Mouse (Mus musculus): Measurements from ENCODE around the gene Rmnd5b. TPM values are rescaled to one million over a fixed set of nuclear protein-coding genes. Genes with fewer than 3 reads are reported as not detected.
A peak's percentile ranks its signal among the peaks of the same experiment; 100 is the strongest.

Rmnd5b gene
- total and polyA plus RNA-seq, 3 experiments = 41.1 to 59.5 (median 46.7) TPM

DNA sequence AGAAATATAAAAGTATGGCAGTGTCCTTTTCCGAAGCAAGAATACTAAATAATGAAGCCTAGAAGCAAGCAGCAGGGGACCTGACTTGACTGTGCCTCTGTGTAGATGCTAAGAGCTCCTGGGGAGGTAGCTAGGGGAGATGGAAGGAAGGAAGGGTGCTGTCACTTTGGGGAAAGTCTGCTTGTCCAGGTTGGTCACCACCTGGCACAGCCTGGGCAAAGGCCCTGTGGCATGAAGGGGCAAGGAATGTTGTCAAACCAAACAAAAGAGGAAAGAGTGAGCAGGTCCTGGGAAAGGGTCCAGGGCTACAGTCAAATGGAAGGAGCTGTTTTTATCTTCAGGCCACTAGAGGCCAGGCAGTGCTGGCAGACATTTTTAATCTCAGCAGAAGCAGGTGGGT is 48.6 kb downstream of the Rmnd5b start:
- Histone ChIP-seq H3K27me3 (replicated peaks) (no peaks in the 10 kb centered on the region), H3K36me3 (replicated peaks in 1 of 2; ENCODE audit: control insufficient read depth in 1 of 2, insufficient read depth in 1 of 2, low read length in 1 of 2) (peaks cover 39 to 63% of the 10 kb centered on the region in 2 experiments), H3K79me2 (replicated peaks; ENCODE audit: control insufficient read depth, extremely low read depth, insufficient read depth, poor library complexity, severe bottlenecking) (no peaks in the 10 kb centered on the region), H3K9me3 (replicated peaks; ENCODE audit: low read length) (no peaks in the 10 kb centered on the region), H3K4me1 (ENCODE audit: control insufficient read depth in 1 of 2, insufficient read depth in 2 of 2) (peaks cover 11 to 39% of the 10 kb centered on the region in 2 experiments), H3K4me2 (ENCODE audit: insufficient read depth, low read depth, poor library complexity, severe bottlenecking) (no peak overlapping the region), H3K9ac (ENCODE audit: insufficient read depth, low read depth) (no peak overlapping the region), H3K4me3 (replicated peaks in 1 of 3; ENCODE audit: low read depth in 2 of 3, low read length in 2 of 3, poor library complexity in 1 of 3) (no peak overlapping the region), H3K27ac (ENCODE audit: insufficient read depth, low read depth) (no peak overlapping the region)
- dilution Hi-C loops (cut with MboI; ENCODE audit: extremely low pct_ligation_motif_present, extremely low pct_unique_long_range_greater_than_20kb, low sequenced_read_pairs) (no loop called here), in situ Hi-C loops (cut with MboI; ENCODE audit: low pct_ligation_motif_present, low pct_unique_long_range_greater_than_20kb, low sequenced_read_pairs) (no loop called here)
- no peak for DNase-seq (ENCODE audit: extremely low read depth)
- TF ChIP-seq POLR2A (IDR thresholded peaks at IDR 0.05; ENCODE audit: low read depth, low read length) (peak; percentile 13; the same call in 1 of the 2 replicates), SIN3A (IDR thresholded peaks at IDR 0.05; ENCODE audit: low read length) (no peak), EP300 (IDR thresholded peaks at IDR 0.05; ENCODE audit: low read length) (no peak), ETS1 (conservative IDR thresholded peaks at IDR 0.05; ENCODE audit: low read depth, low read length) (no peak), MEF2A (IDR thresholded peaks at IDR 0.05; ENCODE audit: borderline replicate concordance, low read depth, low read length) (no peak), POLR2AphosphoS2 (IDR thresholded peaks at IDR 0.05; ENCODE audit: low read depth, low read length) (no peak), NRF1 (IDR thresholded peaks at IDR 0.05; ENCODE audit: low read depth, low read length) (no peak), KAT2A (IDR thresholded peaks at IDR 0.05; ENCODE audit: insufficient replicate concordance, low read length) (no peak)

DNA sequence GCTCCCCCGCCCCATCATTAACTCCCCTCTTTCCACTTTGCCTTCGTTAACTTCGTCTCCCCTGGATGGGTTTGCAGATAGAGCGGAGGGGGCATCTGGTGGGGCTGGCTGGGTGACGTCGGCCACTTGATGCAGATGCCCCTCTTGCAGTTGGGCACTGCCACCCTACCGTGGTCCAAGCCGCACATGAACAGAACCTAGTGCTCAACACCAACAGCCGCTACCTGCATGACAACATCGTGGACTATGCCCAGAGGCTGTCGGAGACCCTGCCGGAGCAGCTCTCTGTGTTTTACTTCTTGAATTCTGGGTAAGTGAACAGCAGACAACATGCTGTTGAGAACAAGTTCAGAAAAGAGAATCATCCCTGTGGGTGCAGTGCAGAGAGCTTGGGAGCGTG is 49.3 kb downstream of the Rmnd5b start:
- Histone ChIP-seq H3K4me2 (ENCODE audit: insufficient read depth, low read depth, poor library complexity, severe bottlenecking) (0 out of 2 replicates have a peak overlapping the region, but pooled peaks have one; percentile 9), H3K9ac (ENCODE audit: insufficient read depth, low read depth) (no peak overlapping the region), H3K9me3 (replicated peaks; ENCODE audit: low read length) (no peaks in the 10 kb centered on the region), H3K27ac (ENCODE audit: insufficient read depth, low read depth) (no peak overlapping the region), H3K36me3 (replicated peaks in 1 of 2; ENCODE audit: control insufficient read depth in 1 of 2, insufficient read depth in 1 of 2, low read length in 1 of 2) (peaks cover 33 to 56% of the 10 kb centered on the region in 2 experiments), H3K27me3 (replicated peaks) (no peaks in the 10 kb centered on the region), H3K79me2 (replicated peaks; ENCODE audit: control insufficient read depth, extremely low read depth, insufficient read depth, poor library complexity, severe bottlenecking) (no peaks in the 10 kb centered on the region), H3K4me1 (ENCODE audit: control insufficient read depth in 1 of 2, insufficient read depth in 2 of 2) (peaks cover 11 to 39% of the 10 kb centered on the region in 2 experiments), H3K4me3 (replicated peaks in 1 of 3; ENCODE audit: low read depth in 2 of 3, low read length in 2 of 3, poor library complexity in 1 of 3) (no peak overlapping the region)
- no peak for DNase-seq (ENCODE audit: extremely low read depth)
- TF ChIP-seq MEF2A (IDR thresholded peaks at IDR 0.05; ENCODE audit: borderline replicate concordance, low read depth, low read length) (no peak), JUN (IDR thresholded peaks at IDR 0.05; ENCODE audit: insufficient read depth, low read depth, low read length) (no peak), E2F4 (IDR thresholded peaks at IDR 0.05; ENCODE audit: insufficient replicate concordance, low read depth, low read length) (no peak), NELFE (IDR thresholded peaks at IDR 0.05; ENCODE audit: low read depth, low read length) (no peak), CHD1 (IDR thresholded peaks at IDR 0.05; ENCODE audit: low read depth, low read length) (no peak)
- dilution Hi-C loops (cut with MboI; ENCODE audit: extremely low pct_ligation_motif_present, extremely low pct_unique_long_range_greater_than_20kb, low sequenced_read_pairs) (no loop called here), in situ Hi-C loops (cut with MboI; ENCODE audit: low pct_ligation_motif_present, low pct_unique_long_range_greater_than_20kb, low sequenced_read_pairs) (no loop called here)

DNA sequence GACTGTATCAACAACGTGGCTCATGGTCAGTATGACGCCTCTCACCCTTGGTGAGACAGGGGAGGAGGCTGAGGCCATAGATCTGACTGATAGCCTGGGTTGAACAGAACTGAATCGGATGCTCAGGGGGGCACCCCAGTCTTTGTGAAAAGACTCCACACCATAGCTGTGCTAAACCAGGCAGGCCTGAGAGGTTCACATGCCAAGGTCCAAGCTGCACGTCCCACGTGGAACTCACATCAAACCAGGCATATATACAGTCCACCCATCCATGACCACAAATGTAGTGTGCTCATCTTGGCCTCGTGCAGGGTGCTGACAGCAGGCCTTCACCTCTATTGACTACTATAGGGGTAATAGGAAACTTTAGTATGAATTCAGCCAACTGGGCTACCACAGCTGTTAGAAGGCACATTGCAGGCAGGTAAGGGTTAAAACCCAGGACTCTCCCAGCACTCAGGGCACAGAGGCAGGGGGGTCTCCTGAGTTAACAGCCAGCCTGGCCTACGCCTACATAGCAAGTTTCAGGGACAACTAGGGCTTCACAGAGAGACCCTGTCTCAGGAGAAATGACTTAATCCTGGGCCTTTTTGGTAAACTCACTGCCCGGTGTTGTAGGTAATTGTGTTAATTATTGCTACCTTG is 50.0 kb downstream of the Rmnd5b start:
- DNase-seq (ENCODE audit: extremely low read depth) = no peak
- H3K4me1 ChIP-seq (ENCODE audit: control insufficient read depth in 1 of 2, insufficient read depth in 2 of 2) = peaks cover 11 to 43% of the 10 kb centered on the region in 2 experiments
- H3K27ac ChIP-seq (ENCODE audit: insufficient read depth, low read depth) = no peak overlapping the region
- in situ Hi-C loops (cut with MboI; ENCODE audit: low pct_ligation_motif_present, low pct_unique_long_range_greater_than_20kb, low sequenced_read_pairs) (no loop called here), dilution Hi-C loops (cut with MboI; ENCODE audit: extremely low pct_ligation_motif_present, extremely low pct_unique_long_range_greater_than_20kb, low sequenced_read_pairs) (no loop called here)
- peak overlapping the region; percentile 76 for H3K9ac ChIP-seq (ENCODE audit: insufficient read depth, low read depth)
- H3K4me3 ChIP-seq (replicated peaks in 1 of 3; ENCODE audit: low read depth in 2 of 3, low read length in 2 of 3, poor library complexity in 1 of 3) = peak overlapping the region; percentile 73 to 85 (median 79)
- H3K36me3 ChIP-seq (replicated peaks in 1 of 2; ENCODE audit: control insufficient read depth in 1 of 2, insufficient read depth in 1 of 2, low read length in 1 of 2) = peaks cover 26 to 50% of the 10 kb centered on the region in 2 experiments
- H3K9me3 ChIP-seq (replicated peaks; ENCODE audit: low read length) = no peaks in the 10 kb centered on the region
- no peaks in the 10 kb centered on the region for H3K27me3 ChIP-seq (replicated peaks)
- peak overlapping the region; percentile 41 for H3K4me2 ChIP-seq (ENCODE audit: insufficient read depth, low read depth, poor library complexity, severe bottlenecking)
- H3K79me2 ChIP-seq (replicated peaks; ENCODE audit: control insufficient read depth, extremely low read depth, insufficient read depth, poor library complexity, severe bottlenecking) = no peaks in the 10 kb centered on the region
- no peak for TF ChIP-seq IRF4 (IDR thresholded peaks at IDR 0.05; ENCODE audit: low read depth, low read length)
- TF ChIP-seq GABPA (IDR thresholded peaks at IDR 0.05; ENCODE audit: insufficient replicate concordance, low read depth, low read length) = no peak
- TF ChIP-seq ZMIZ1 (IDR thresholded peaks at IDR 0.05; ENCODE audit: low read depth, low read length) = 0 out of 2 replicates have a peak, but pooled peaks have one; percentile 44
- no peak for TF ChIP-seq ZC3H11A (IDR thresholded peaks at IDR 0.05; ENCODE audit: low read depth, low read length)
- no peak; the same call in none of the 2 replicates for TF ChIP-seq BHLHE40 (IDR thresholded peaks at IDR 0.05; ENCODE audit: low read depth, low read length)
- TF ChIP-seq ZNF384 (IDR thresholded peaks at IDR 0.05; ENCODE audit: low read depth, low read length) = no peak
- no peak for TF ChIP-seq NRF1 (IDR thresholded peaks at IDR 0.05; ENCODE audit: low read depth, low read length)
- TF ChIP-seq ELF1 (IDR thresholded peaks at IDR 0.05; ENCODE audit: low read depth, low read length) = no peak
- no peak for TF ChIP-seq MEF2A (IDR thresholded peaks at IDR 0.05; ENCODE audit: borderline replicate concordance, low read depth, low read length)
- peak; percentile 82 for TF ChIP-seq MAX (IDR thresholded peaks at IDR 0.05; ENCODE audit: low read length)
- no peak for TF ChIP-seq ETS1 (conservative IDR thresholded peaks at IDR 0.05; ENCODE audit: low read depth, low read length)
- no peak for TF ChIP-seq JUND (conservative IDR thresholded peaks at IDR 0.05; ENCODE audit: low read depth, low read length)
- TF ChIP-seq HCFC1 (IDR thresholded peaks at IDR 0.05; ENCODE audit: low read depth, low read length) = no peak
- no peak for TF ChIP-seq JUN (IDR thresholded peaks at IDR 0.05; ENCODE audit: insufficient read depth, low read depth, low read length)
- TF ChIP-seq MAFK (IDR thresholded peaks at IDR 0.05; ENCODE audit: insufficient replicate concordance, low read length) = no peak
- peak; percentile 29; the same call in 1 of the 2 replicates for TF ChIP-seq MXI1 (IDR thresholded peaks at IDR 0.05; ENCODE audit: low read depth, low read length)
- no peak for TF ChIP-seq SIN3A (IDR thresholded peaks at IDR 0.05; ENCODE audit: low read length)

Data from CH12.LX (cell line).